Mouse (Mus musculus) cerebellum, postnatal 10 days (tissue): Measurements from ENCODE around the gene Ssna1.
A peak's percentile ranks its signal among the peaks of the same experiment; 100 is the strongest.

ENCODE experiments used
- DNase-seq, 2 experiments: peaks; one replicate each; pipeline ENCODE4 v3.0.0; 2021; ENCODE audit warnings: mixed read lengths in 2 of 2

Gene Ssna1

GRCm38 (mm10) chr2:25271827-25272511 lies at the start of gene Ssna1, which contains the start of gene Anapc2:
Gene Ssna1, minus strand, starts transcription at chr2:25272438.
Gene Anapc2, plus strand, starts transcription at chr2:25272478.
- peak; percentile 99 for DNase-seq

GRCm38 (mm10) chr2:25320084-25320483 lies 47.8 kb upstream of the Ssna1 start:
- no peak for DNase-seq

GRCm38 (mm10) chr2:25318971-25319773 lies 46.9 kb upstream of the Ssna1 start, which contains the start of gene Grin1:
Gene Grin1, minus strand, starts transcription at chr2:25319187.
- DNase-seq, result peak; percentile 92 to 93

GRCm38 (mm10) chr2:25318119-25318966 lies 46.1 kb upstream of the Ssna1 start:
- DNase-seq, result peak; percentile 73 to 75

GRCm38 (mm10) chr2:25311491-25311891 lies 39.3 kb upstream of the Ssna1 start:
- DNase-seq, result no peak

GRCm38 (mm10) chr2:25310969-25311368 lies 38.7 kb upstream of the Ssna1 start:
- peak; percentile 55 to 56 for DNase-seq

GRCm38 (mm10) chr2:25310180-25310579 lies 37.9 kb upstream of the Ssna1 start:
- peak; percentile 32 to 45 for DNase-seq

GRCm38 (mm10) chr2:25305587-25306359 lies 33.5 kb upstream of the Ssna1 start:
- DNase-seq, result peak in 1 of 2 experiments; percentile 25

- DNase-seq, result peak; percentile 63 to 64
Measured at GRCm38 (mm10) chr2:25304657-25305541, 32.7 kb upstream of the Ssna1 start.

GRCm38 (mm10) chr2:25303931-25304656 lies 31.9 kb upstream of the Ssna1 start:
- DNase-seq, result peak; percentile 84 to 90

GRCm38 (mm10) chr2:25303452-25303851 lies 31.2 kb upstream of the Ssna1 start:
- peak; percentile 59 to 63 for DNase-seq

GRCm38 (mm10) chr2:25298046-25298445 lies 25.8 kb upstream of the Ssna1 start:
- DNase-seq, result peak in 1 of 2 experiments; percentile 56

- DNase-seq, result peak in 1 of 2 experiments; percentile 52
Measured at GRCm38 (mm10) chr2:25297093-25297492, 24.9 kb upstream of the Ssna1 start.

GRCm38 (mm10) chr2:25293706-25294105 lies 21.5 kb upstream of the Ssna1 start:
- DNase-seq, result peak; percentile 26 to 40

- DNase-seq, result peak; percentile 95 to 97
Measured at GRCm38 (mm10) chr2:25292856-25293255, 20.6 kb upstream of the Ssna1 start.

- peak; percentile 45 to 53 for DNase-seq
Measured at GRCm38 (mm10) chr2:25292054-25292544, 19.9 kb upstream of the Ssna1 start.

GRCm38 (mm10) chr2:25291184-25292053 lies 19.2 kb upstream of the Ssna1 start:
- DNase-seq, result peak; percentile 47 to 59

GRCm38 (mm10) chr2:25290816-25291130 lies 18.5 kb upstream of the Ssna1 start:
- peak; percentile 86 to 87 for DNase-seq
